Mouse (Mus musculus) stomach, postnatal 0 days (tissue): ENCODE measurements around the gene Zfp994.
"Not testable (repeated sequence)": the region's sequence is repeated elsewhere in the genome, so short reads cannot be mapped to it uniquely, and the experiment has no call there.

Experiments used
- CTCF ChIP-seq: IDR thresholded peaks from 2 replicates; pipeline ENCODE4 v1.5.1; 2016; ENCODE audit warnings: antibody characterized with exemption, low read depth, mild to moderate bottlenecking, moderate library complexity
- EP300 ChIP-seq: optimal IDR thresholded peaks from 2 replicates; pipeline ENCODE3; 2016; ENCODE audit warnings: antibody characterized with exemption

GRCm38 (mm10) chr17:22153951-22154350, 71.5 kb downstream of the Zfp994 start:
- not testable (repeated sequence) for TF ChIP-seq EP300, CTCF
